Mouse (Mus musculus): ENCODE data around the gene Negr1.

The Negr1 gene

DNA sequence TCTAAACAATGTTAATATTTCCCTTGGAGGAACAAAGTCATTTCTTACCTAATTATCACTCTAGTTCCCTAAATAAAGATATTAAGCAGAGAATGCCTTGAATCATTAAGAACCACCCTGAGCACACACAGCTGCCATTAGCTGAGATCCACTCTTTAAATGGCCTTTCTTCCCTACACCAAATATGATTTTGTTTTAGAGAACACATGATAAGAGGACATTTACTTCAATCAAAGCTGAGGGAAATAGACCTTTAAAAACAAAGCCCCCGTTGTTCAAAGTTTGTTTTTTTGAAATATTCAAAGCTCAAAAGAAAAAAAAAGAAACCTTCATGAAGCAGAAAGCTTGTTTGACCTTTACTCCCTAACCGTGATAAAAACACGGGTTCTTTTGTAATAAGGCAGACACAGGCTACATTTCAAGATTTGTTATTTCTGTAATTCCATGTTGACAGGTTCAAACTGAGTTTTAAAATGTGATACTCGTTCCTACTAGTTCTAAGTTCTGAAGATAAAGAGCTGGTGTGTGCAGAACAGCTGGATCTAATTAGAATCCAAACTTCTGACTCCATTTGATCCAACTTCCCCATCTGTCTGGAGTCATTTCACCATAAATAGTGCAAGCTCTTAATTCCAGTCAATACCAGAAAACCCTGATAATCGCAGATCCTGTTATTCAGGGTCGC lies 544.1 kb downstream of the Negr1 start:
- no peak for DNase-seq (ENCODE audit: low spot score)

GRCm38 (mm10) chr3:157108156-157108555 lies 546.6 kb downstream of the Negr1 start:
- DNase-seq (ENCODE audit: low spot score): no peak

- DNase-seq (ENCODE audit: low spot score): no peak
These were observed 547.7 kb downstream of the Negr1 start for GRCm38 (mm10) chr3:157109308-157109707.

- no peak for DNase-seq (ENCODE audit: low spot score)
These were observed 553.6 kb downstream of the Negr1 start for GRCm38 (mm10) chr3:157115105-157115760.

GRCm38 (mm10) chr3:157116024-157116423 lies 554.4 kb downstream of the Negr1 start:
- no peak for DNase-seq (ENCODE audit: low spot score)

DNA sequence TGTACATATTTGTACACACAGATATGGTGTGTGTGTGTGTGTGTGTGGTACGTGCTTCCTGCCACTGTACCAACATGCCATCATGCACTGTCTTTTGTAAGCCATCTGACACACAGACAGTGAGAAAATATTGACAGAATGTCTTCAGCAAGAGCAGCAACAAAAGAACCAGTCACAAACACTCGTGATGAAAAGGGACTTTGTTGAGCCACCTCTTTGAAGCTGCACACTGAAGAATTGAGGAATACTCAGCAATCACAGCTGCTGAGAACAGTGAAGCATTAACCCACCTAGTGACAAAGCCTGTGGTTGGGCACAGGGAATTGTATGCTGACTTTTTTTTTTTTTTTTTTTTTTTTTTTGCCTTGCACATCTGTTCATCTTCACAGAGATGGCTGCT lies 558.3 kb downstream of the Negr1 start:
- no peak for DNase-seq (ENCODE audit: low spot score)

DNA sequence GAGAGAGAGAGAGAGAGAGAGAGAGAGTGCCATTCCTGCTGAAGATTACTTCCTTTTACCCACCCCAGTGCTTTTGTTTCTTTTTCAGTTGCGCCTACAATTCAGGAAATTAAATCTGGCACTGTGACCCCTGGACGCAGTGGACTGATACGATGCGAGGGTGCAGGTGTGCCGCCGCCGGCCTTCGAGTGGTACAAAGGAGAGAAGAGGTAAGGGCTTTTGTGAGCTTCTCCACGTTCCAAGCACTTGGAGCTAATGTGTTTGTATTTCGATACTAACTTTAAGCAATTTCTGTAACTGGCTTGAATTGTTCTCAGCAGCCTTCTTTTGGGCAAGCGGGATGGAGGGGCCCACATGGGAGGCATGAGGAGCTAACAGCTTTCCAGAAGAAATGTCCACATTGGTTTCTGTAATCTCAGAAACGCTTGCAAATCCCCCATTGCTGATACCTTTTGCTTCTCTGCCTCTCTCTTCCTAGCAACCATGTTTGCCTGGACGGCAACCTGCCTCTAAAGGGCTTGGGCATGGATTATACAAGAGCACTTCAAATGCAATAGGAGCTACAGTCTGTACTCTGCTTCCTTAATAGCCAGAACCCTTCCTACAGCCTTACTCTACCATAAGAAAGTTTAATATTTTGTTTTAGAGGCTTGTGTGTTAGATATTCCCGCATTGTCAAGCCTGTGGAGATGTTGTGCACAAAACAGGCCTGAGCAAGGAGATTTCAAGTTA lies 584.7 kb downstream of the Negr1 start:
- DNase-seq (ENCODE audit: low spot score): no peak

DNA sequence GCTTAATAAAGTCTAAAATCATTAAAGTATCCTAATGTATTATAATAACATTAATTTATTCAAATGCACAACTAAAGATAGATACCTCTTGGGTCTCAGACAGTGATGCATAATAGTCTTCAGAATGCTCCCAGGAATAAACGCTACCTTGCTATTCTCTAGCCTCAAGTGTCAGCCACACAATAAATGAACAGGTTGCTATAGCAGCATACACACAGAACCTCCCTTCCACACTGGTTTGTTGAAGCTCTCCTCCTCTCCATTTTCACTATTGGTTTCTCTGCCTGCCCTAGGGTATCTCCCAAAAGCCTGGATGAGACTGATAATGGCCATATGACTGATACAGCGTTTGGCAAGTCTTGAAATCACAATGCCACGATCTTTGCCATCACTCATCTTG lies 593.3 kb downstream of the Negr1 start:
- DNase-seq (ENCODE audit: low spot score): no peak

DNA sequence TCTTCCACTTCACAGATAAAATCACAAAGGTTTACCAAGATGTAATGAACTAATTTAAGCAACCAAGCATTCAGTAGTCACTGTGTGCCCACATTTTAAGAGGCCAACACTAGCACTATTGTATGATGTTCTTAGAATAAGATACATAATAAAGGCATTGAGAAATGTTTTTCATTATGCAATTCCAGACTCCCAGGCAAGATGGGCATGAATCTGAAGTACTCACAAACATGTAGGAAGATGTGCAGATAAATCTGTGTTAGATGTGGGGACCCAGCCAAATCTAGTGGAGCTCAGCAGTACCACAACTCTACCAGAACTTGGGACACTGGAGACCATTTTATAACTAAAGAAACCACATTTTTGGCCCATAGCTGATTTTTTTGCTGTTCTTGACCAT lies 593.9 kb downstream of the Negr1 start:
- no peak for DNase-seq (ENCODE audit: low spot score)

DNA sequence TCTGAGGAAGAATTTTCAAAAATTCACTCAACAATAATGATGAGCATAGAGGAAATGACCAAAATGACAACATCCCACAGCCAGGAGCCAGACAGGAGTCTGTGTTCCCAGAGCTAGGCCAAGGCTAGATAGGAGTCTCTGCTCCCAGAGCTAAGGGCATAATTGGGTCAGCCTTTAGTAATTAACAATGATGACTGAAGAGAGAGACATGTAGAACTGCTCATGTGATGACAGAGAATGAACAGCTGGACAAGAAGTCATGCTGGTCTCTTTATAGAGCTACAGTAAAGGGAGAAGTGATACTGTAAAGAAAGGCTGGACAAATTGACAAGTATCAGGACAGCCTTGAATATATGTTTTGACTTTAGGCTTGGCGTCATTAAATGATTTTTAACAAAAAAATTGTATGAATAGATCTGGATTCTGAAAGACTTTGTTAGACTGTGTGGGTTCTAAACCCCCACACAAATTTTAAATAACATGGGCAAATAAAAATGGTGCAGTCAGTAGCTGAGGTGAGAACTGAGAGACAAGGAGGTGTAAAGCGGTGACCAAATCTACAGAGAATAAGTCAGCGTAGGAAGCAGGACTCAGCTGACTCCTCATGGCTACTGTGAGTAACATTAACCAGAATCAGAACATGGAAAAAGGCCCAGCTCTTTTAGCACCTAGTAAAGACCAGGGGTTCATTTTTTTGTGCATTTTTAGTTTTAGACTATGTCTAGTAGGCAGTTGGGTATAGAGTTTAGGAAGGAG lies 603.4 kb downstream of the Negr1 start:
- no peak for DNase-seq (ENCODE audit: low spot score)

DNA sequence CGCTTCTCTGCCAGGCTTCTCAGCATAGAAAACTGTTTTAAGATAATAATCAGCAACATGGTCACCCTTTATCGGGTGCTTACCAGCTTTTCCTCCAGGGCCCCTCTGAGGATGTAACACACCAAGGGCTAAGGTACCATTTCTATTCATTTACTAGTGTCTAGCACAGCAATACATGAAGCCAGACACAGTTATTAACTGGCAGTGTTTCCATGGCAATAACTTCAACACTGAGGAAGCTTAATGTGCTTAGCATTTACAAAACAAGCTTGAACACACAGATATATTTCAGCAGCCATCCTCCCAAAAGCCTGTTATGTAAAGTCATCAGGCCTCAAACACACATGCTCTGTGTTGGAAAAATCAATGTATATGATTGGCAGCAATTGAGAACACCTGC lies 620.4 kb downstream of the Negr1 start:
- DNase-seq (ENCODE audit: low spot score): no peak

GRCm38 (mm10) chr3:157188939-157189725 lies 627.5 kb downstream of the Negr1 start:
- no peak for DNase-seq (ENCODE audit: low spot score)

GRCm38 (mm10) chr3:157189834-157190233 lies 628.2 kb downstream of the Negr1 start:
- DNase-seq (ENCODE audit: low spot score): no peak

DNA sequence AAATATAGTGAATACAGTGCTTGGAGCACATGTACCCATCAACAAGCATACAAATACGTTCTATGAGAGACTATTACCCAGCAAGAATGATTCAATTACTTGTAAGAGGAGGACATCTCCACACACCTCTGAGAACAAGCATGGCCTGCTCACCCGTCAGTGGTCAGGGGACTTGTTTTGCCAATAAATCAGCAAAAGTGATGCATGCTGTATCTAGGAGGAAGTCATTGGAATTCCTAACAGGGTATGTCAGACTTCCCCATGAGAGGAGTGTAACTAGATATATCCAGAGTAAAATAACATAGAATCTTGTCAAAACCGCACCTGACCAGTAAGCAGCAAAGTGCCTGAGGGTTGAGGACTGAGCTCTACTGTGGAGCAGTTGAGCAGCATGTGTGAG lies 629.0 kb downstream of the Negr1 start:
- no peak for DNase-seq (ENCODE audit: low spot score)

GRCm38 (mm10) chr3:157192021-157192420 lies 630.4 kb downstream of the Negr1 start:
- no peak for DNase-seq (ENCODE audit: low spot score)

- no peak for DNase-seq (ENCODE audit: low spot score)
These were observed 631.5 kb downstream of the Negr1 start for GRCm38 (mm10) chr3:157193141-157193540.

DNA sequence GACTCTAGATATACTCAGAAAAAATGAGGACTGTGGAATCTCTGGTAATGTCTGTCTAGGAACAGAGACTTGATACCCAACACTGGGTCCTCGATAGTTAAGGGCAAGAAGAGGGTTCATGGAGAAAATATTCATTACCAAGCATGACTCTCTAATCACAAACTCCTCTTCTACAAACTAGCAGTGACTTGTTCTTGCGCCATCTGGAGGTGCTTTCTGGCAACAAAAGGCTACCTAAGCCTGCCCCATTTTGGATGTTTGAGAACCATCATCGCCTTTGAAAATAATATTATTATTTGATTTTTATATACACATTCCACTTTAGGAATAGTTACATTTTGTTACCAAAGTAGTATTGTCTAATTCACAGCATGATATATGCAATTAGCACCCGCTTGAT lies 637.1 kb downstream of the Negr1 start:
- no peak for DNase-seq (ENCODE audit: low spot score)

DNA sequence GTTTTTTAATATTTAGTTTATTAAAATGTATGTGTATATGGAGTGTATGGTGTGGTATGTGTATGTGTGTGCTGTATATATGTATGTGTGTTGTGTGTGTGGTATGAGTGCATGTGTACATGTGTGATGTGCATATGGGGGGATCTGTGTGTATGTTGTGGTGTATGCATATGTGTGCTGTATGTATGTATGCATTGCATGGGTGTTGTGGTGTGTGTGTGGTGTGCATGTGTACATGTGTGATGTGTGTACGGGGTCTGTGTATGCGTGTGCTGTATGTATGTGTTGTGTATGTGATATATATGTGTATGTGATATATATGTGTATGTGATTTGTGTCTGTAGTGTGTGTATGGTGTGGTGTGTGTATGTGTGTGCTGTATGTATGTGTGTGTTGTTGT lies 640.1 kb downstream of the Negr1 start:
- DNase-seq (ENCODE audit: low spot score): no peak

DNA sequence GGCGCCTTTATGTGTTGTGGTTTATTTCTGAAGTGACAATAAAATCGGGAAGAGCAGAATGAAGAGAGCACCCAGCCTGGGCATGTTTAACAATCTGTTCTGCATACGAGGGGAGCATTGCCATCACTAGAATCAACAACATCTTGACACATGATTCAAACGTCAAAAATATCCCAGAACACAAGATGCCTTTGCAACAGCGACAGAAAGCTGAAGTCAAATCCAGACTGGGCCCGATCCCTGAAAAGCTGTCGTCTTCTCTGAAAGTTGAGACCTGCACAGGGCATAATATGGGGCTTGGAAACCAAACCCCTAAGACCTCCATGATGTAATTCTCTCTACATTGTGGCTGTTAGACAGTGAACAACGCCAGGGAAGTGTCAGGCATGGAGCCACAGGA lies 642.0 kb downstream of the Negr1 start:
- DNase-seq (ENCODE audit: low spot score): no peak

DNA sequence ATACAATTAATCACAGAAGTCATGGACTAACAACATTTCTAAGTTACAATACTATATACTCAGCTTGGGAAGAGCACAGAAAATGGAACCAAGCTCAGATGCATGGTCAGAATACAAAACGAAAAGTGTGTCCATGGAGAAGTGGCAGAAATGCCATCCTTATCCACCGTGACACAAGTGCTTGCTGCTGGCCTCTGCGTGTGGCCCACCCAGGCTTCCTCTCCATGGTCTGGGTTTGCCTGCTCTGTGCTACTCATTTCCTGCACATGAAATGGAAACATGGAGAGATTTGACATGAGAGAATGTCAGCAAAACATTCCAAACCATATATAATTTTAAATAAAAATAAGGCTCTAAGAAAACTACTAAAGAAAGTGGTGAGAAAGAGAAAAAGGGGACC lies 645.2 kb downstream of the Negr1 start:
- no peak for DNase-seq (ENCODE audit: low spot score)

DNA sequence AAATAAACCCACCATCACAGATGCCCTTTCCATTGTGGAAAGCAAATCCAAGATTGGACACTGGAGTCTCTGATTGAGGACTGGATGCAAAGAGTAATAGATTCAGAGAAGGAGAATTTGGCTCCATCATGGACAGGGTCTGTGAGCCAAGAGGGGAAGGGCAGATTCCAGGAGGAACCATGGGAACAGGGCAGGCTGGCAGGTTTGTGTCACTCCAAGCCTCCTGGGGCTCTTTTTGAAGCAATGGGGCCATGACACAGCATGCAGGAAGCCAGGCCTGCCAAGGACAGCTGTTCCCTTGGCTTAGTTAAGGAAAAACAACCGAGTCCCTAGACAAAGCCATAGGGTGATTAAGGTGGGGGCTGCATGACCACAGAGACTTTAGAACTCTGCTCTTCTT lies 647.4 kb downstream of the Negr1 start:
- DNase-seq (ENCODE audit: low spot score): no peak

- DNase-seq (ENCODE audit: low spot score): no peak
These were observed 647.8 kb downstream of the Negr1 start for GRCm38 (mm10) chr3:157209386-157209785.

Measured in c-Kit-positive CD71-positive TER-119-positive erythroid progenitor cells, embryonic 14.5 days (primary cell).